Mouse (Mus musculus) liver, embryonic 11.5 days (tissue): ENCODE measurements around the gene Capn1. TPM values are rescaled to one million over a fixed set of nuclear protein-coding genes. Genes with fewer than 3 reads are reported as not detected.

ENCODE experiments used
- ATAC-seq: fragments of 200-750 bp; cut with Nextera tagmentation; replicated peaks from 2 replicates; pipeline ENCODE4 v1.8.0; 2017; ENCODE audit warnings: moderate number of reproducible peaks, mild to moderate bottlenecking, moderate TSS enrichment, moderate library complexity; ENCODE audit not compliant: low FRiP score
- DNase-seq: peaks from one replicate; pipeline ENCODE4 v3.0.0-alpha.2; 2017; ENCODE audit warnings: low spot score
- H3K27ac ChIP-seq: fragments of 300-500 bp; sonication (generic); 2 replicates; pipeline ENCODE4 v1.5.1; 2014; ENCODE audit warnings: mild to moderate bottlenecking, low read depth, low read length, control low read depth
- H3K27me3 ChIP-seq: fragments of 300-500 bp; sonication (generic); replicated peaks from 2 replicates; pipeline ENCODE4 v1.6.1; 2014; ENCODE audit warnings: low read length, mixed read lengths; ENCODE audit not compliant: control insufficient read depth, insufficient read depth
- H3K36me3 ChIP-seq: fragments of 300-500 bp; sonication (generic); 2 replicates; pipeline ENCODE4 v1.6.1; 2014; ENCODE audit warnings: mild to moderate bottlenecking, low read length, moderate library complexity, mixed read lengths; ENCODE audit not compliant: control insufficient read depth, insufficient read depth
- H3K4me1 ChIP-seq: fragments of 300-500 bp; sonication (generic); replicated peaks from 2 replicates; pipeline ENCODE4 v1.6.1; 2014; ENCODE audit warnings: low read length, mixed read lengths; ENCODE audit not compliant: control insufficient read depth, insufficient read depth
- H3K4me2 ChIP-seq: fragments of 300-500 bp; sonication (generic); 2 replicates; pipeline ENCODE4 v1.6.1; 2014; ENCODE audit warnings: mild to moderate bottlenecking, control low read depth, moderate library complexity
- H3K4me3 ChIP-seq: fragments of 300-500 bp; sonication (generic); 2 replicates; pipeline ENCODE4 v1.5.1; 2014; ENCODE audit warnings: low read depth, low read length, control low read depth
- H3K9ac ChIP-seq: fragments of 300-500 bp; sonication (generic); 2 replicates; pipeline ENCODE4 v1.6.1; 2014; ENCODE audit warnings: low read depth, low read length, control low read depth
- H3K9me3 ChIP-seq: fragments of 300-500 bp; sonication (generic); 2 replicates; pipeline ENCODE4 v1.6.1; 2016; ENCODE audit warnings: low read length, inconsistent platforms, mixed read lengths; ENCODE audit not compliant: control insufficient read depth
- WGBS: fragments of 180-500 bp; shearing (Covaris S2); extraction: QIAGEN DNeasy Blood & Tissue Kit; methylation state at CpG from one replicate; pipeline ENCODE4 v1.1.7; 2014; 5-methylcytosine and 5-hydroxymethylcytosine counted together
- polyA plus RNA-seq: library from polyadenylated mRNA; unstranded; fragments of >200 nt; fragmentation: Nextera tagmentation; extraction: Ambion mirVana; gene quantifications from 2 replicates; pipeline ENCODE4 v1.2.1, GENCODE M21; 2014

The Capn1 gene
- 25.2 and 25.8 TPM in 2 replicates for polyA plus RNA-seq

- Histone ChIP-seq H3K36me3 (no peaks in the 10 kb centered on the region), H3K9ac (peak within 1 kb of the TSS; percentile 81), H3K9me3 (no peaks in the 10 kb centered on the region), H3K4me1 (peaks cover 41% of the 10 kb centered on the region), H3K27me3 (0 out of 2 replicates have a peak, but pooled peaks cover 4% of the 10 kb centered on the region), H3K4me2 (peak within 1 kb of the TSS; percentile 93), H3K27ac (peak within 1 kb of the TSS; percentile 93), H3K4me3 (peak within 1 kb of the TSS; percentile 56)
- no peak for DNase-seq
- 3% methylated on average over 40 of the region's 40 CpGs for WGBS
- ATAC-seq = peak; percentile 79
Observed at GRCm38 (mm10) chr19:6015511-6016315, at the start of gene Capn1. TSS of gene Capn1 (minus strand) at chr19:6015897.

- no peaks in the 10 kb centered on the region for H3K27me3 ChIP-seq
- H3K9me3 ChIP-seq = no peaks in the 10 kb centered on the region
- H3K9ac ChIP-seq = no peak overlapping the region
- 93% methylated on average over 6 of the region's 6 CpGs for WGBS
- H3K36me3 ChIP-seq = peaks cover 8% of the 10 kb centered on the region; the same call in 1 of the 2 replicates
- H3K4me2 ChIP-seq = peak overlapping the region; percentile 99
- H3K27ac ChIP-seq = no peak overlapping the region
- ATAC-seq (no peak), DNase-seq (no peak)
- H3K4me3 ChIP-seq = no peak overlapping the region
- H3K4me1 ChIP-seq = peaks cover 26% of the 10 kb centered on the region
Observed at GRCm38 (mm10) chr19:6063081-6063480, 47.4 kb upstream of the Capn1 start.

- H3K9me3 ChIP-seq = no peaks in the 10 kb centered on the region
- H3K9ac ChIP-seq = peak overlapping the region; percentile 91
- peak overlapping the region; percentile 99 for H3K4me2 ChIP-seq
- peak overlapping the region; percentile 79 for H3K4me3 ChIP-seq
- 49% methylated on average over 5 of the region's 5 CpGs for WGBS
- peaks cover 8% of the 10 kb centered on the region; the same call in 1 of the 2 replicates for H3K36me3 ChIP-seq
- peak overlapping the region; percentile 94; the same call in 1 of the 2 replicates for H3K27ac ChIP-seq
- H3K27me3 ChIP-seq = no peaks in the 10 kb centered on the region
- peaks cover 22% of the 10 kb centered on the region for H3K4me1 ChIP-seq
- DNase-seq = no peak
- no peak for ATAC-seq
Observed at GRCm38 (mm10) chr19:6062418-6062817, 46.7 kb upstream of the Capn1 start.

GRCm38 (mm10) chr19:6061641-6062302 is 46.1 kb upstream of the Capn1 start:
- H3K27ac ChIP-seq = peak overlapping the region; percentile 94
- H3K4me3 ChIP-seq = peak overlapping the region; percentile 79
- H3K4me1 ChIP-seq = peaks cover 21% of the 10 kb centered on the region
- H3K9me3 ChIP-seq = no peaks in the 10 kb centered on the region
- DNase-seq = peak; percentile 66
- peaks cover 8% of the 10 kb centered on the region; the same call in 1 of the 2 replicates for H3K36me3 ChIP-seq
- ATAC-seq = peak; percentile 6; the same call in 1 of the 2 replicates
- peak overlapping the region; percentile 99 for H3K4me2 ChIP-seq
- no peaks in the 10 kb centered on the region for H3K27me3 ChIP-seq
- whole genome bisulfite sequencing = 1% methylated on average over 44 of the region's 44 CpGs
- H3K9ac ChIP-seq = peak overlapping the region; percentile 91

- H3K4me1 ChIP-seq = peaks cover 18% of the 10 kb centered on the region
Observed at GRCm38 (mm10) chr19:6061021-6061533, 45.4 kb upstream of the Capn1 start, which contains the start of gene Znhit2. TSS of gene Znhit2 (plus strand) at chr19:6061192.

GRCm38 (mm10) chr19:6058966-6059365 is 43.3 kb upstream of the Capn1 start:
- H3K27ac ChIP-seq = peak overlapping the region; percentile 85
- no peak for ATAC-seq

More at GRCm38 (mm10) chr19:6061021-6061533, 45.4 kb upstream of the Capn1 start, which contains the start of gene Znhit2:
- H3K27ac ChIP-seq = peak within 1 kb of the TSS; percentile 94
- peak within 1 kb of the TSS; percentile 99 for H3K4me2 ChIP-seq
- DNase-seq = peak; percentile 91
- no peaks in the 10 kb centered on the region for H3K27me3 ChIP-seq
- ATAC-seq = peak; percentile 70
- no peaks in the 10 kb centered on the region for H3K9me3 ChIP-seq
- WGBS = under 1% methylated on average over 58 of the region's 58 CpGs
- peak within 1 kb of the TSS; percentile 91 for H3K9ac ChIP-seq
- H3K4me3 ChIP-seq = peak within 1 kb of the TSS; percentile 79
- peaks cover 8% of the 10 kb centered on the region; the same call in 1 of the 2 replicates for H3K36me3 ChIP-seq

GRCm38 (mm10) chr19:6058513-6058912 is 42.8 kb upstream of the Capn1 start:
- Histone ChIP-seq H3K27ac (peak overlapping the region; percentile 85), H3K9ac (peak overlapping the region; percentile 97), H3K9me3 (no peaks in the 10 kb centered on the region), H3K4me2 (peak overlapping the region; percentile 85), H3K36me3 (peaks cover 28% of the 10 kb centered on the region), H3K4me1 (peaks cover 20% of the 10 kb centered on the region), H3K27me3 (no peaks in the 10 kb centered on the region), H3K4me3 (peak overlapping the region; percentile 91)
- WGBS = 12% methylated on average over 5 of the region's 5 CpGs
- ATAC-seq (no peak), DNase-seq (no peak)

More at GRCm38 (mm10) chr19:6058966-6059365, 43.3 kb upstream of the Capn1 start:
- Histone ChIP-seq H3K9ac (peak overlapping the region; percentile 97), H3K4me2 (peak overlapping the region; percentile 85), H3K4me1 (peaks cover 20% of the 10 kb centered on the region), H3K4me3 (peak overlapping the region; percentile 91), H3K27me3 (no peaks in the 10 kb centered on the region), H3K36me3 (peaks cover 24% of the 10 kb centered on the region), H3K9me3 (no peaks in the 10 kb centered on the region)
- no peak for DNase-seq
- WGBS = 79% methylated on average over 5 of the region's 5 CpGs

GRCm38 (mm10) chr19:6057313-6058096 is 41.8 kb upstream of the Capn1 start, which contains the start of the genes Mrpl49 and Fau:
TSS of gene Mrpl49 (minus strand) at chr19:6057785.
TSS of gene Fau (plus strand) at chr19:6057844.
- under 1% methylated on average over 63 of the region's 63 CpGs for WGBS
- peaks cover 38% of the 10 kb centered on the region for H3K36me3 ChIP-seq
- peaks cover 19% of the 10 kb centered on the region for H3K4me1 ChIP-seq
- ATAC-seq = peak; percentile 80
- H3K27ac ChIP-seq = peak within 1 kb of the TSS; percentile 85
- H3K4me2 ChIP-seq = peak within 1 kb of the TSS; percentile 85
- H3K9ac ChIP-seq = peak within 1 kb of the TSS; percentile 97
- no peaks in the 10 kb centered on the region for H3K9me3 ChIP-seq
- peak; percentile 97 for DNase-seq
- H3K27me3 ChIP-seq = no peaks in the 10 kb centered on the region
- H3K4me3 ChIP-seq = peak within 1 kb of the TSS; percentile 91
